Comparison of ENCODE assay signal across 9 mouse cellular contexts in the genomic region with DNA sequence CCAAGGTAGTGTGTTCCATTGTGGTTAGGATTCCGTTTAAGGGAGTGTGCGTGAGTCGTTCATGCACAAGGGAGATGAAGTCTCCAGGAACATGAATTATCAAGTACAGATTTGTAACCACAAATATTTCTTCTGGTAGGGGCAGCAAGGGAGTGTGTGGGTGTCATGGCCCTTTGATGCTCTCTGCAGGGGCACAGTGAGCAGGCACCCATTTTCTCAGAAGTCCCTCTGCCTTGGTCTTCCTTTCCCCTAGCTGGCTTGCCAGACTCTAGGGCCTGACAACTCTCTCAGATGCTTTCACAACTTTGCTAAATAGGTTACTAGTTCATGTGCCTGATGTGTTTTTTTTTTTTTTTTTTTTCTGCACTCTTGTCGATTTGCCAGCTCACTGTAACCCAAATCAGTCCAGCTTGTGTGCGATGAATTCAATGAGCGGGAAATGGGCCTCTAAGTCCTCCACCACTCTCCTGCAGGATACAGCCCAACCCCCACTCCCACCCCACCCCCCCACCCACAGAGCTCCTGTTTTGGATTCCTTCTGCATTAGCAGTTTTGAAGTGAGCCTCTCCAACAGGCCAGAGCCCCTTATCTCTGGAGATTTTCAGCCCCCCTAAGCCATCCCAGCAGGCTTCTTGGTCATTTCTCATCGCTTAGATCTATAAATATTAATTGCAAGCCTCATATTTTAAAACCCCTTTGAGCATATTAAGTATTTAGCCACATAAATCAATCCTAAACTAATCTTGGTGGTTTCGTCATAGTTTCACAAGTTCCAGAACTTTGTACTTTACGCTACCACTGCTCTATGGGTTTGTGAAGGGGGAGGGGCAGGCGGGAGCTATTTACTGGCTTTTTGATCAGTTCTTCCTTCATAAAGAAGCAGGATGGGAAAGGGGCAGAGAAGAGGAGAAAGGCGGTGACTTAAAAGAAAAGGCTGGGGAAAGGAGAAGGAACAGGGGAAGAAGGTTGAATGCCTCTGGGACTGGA.
DNase-seq lines count a peak whose midpoint lies in the region; ATAC-seq and TF ChIP-seq lines count a peak whose summit lies in the region.
"Had no signal": no experiment of that assay in that cellular context is flagged by ENCODE, and none has a peak within 500 bp of the region (broad histone marks: within the 10 kb centered on the region; RNA-seq: fewer than 3 reads in every experiment).

No protein-coding gene starts in this region.

- no peak overlapping the region for H3K9ac ChIP-seq in lung, postnatal 0 days (replicated peaks; ENCODE audit: low read depth)

- TF ChIP-seq EP300 in lung, postnatal 0 days (IDR thresholded peaks at IDR 0.05) = no peak

- no peaks in the 10 kb centered on the region for H3K27me3 ChIP-seq in lung, postnatal 0 days (replicated peaks; ENCODE audit: insufficient read depth, low read length)

- peak; percentile 54 for ATAC-seq in lung, postnatal 0 days

- DNase-seq in adrenal gland, adult 2 months = peak; percentile 7
- no peak for DNase-seq in adrenal gland, adult 18-20 months (ENCODE audit: low spot score in 2 of 2)
- peak; percentile 60 for DNase-seq in lung, postnatal 0 days (ENCODE audit: low spot score)
- no peak for DNase-seq in lung, adult 2 months
- peak; percentile 66 for DNase-seq in kidney, postnatal 10 days
- DNase-seq in skeletal muscle tissue, adult 2 months (ENCODE audit: low read depth, low spot score) = peak; percentile 4
- no peak for DNase-seq in ovary, postnatal 36 days (ENCODE audit: low spot score)
- no peak for DNase-seq in testis, postnatal 14 days (ENCODE audit: low spot score)
- DNase-seq: heart, postnatal 14 days had no signal

- 0 out of 2 replicates have a peak overlapping the region, but pooled peaks have one; percentile 43 for H3K27ac ChIP-seq in lung, postnatal 0 days (ENCODE audit: low read length)

- TF ChIP-seq POLR2A in lung, adult 2 months (IDR thresholded peaks at IDR 0.05; ENCODE audit: borderline replicate concordance, extremely low read depth, low read depth, low read length) = no peak

- no peak for TF ChIP-seq CTCF in lung, postnatal 0 days (IDR thresholded peaks at IDR 0.05)
- TF ChIP-seq CTCF in lung, adult 2 months (IDR thresholded peaks at IDR 0.05; ENCODE audit: insufficient read depth, low read length) = no peak

- H3K4me3 ChIP-seq in lung, postnatal 0 days (ENCODE audit: low read depth, low read length) = no peak overlapping the region
- H3K4me3 ChIP-seq in lung, adult 2 months (replicated peaks; ENCODE audit: extremely low read depth, low read depth, low read length) = no peak overlapping the region

- no peak overlapping the region for H3K4me2 ChIP-seq in lung, postnatal 0 days (replicated peaks; ENCODE audit: low read depth, low read length)

- H3K4me1 ChIP-seq in lung, postnatal 0 days (ENCODE audit: insufficient read depth, low read depth, low read length) = no peaks in the 10 kb centered on the region
- H3K4me1 ChIP-seq in lung, adult 2 months (ENCODE audit: control insufficient read depth, insufficient read depth, low read length) = no peaks in the 10 kb centered on the region

- H3K36me3 ChIP-seq in lung, postnatal 0 days (ENCODE audit: insufficient read depth, low read length) = no peaks in the 10 kb centered on the region

- 51% methylated on average over 11 of the region's 11 CpGs for WGBS in lung, postnatal 0 days
- WGBS in lung, adult 2 months = 62% methylated on average over 11 of the region's 11 CpGs

- H3K9me3 ChIP-seq in lung, postnatal 0 days (ENCODE audit: low read length) = no peaks in the 10 kb centered on the region

Comparison
In these comparisons a context has a peak if more than half of its experiments do, and no peak if none do; other contexts are left out.
1. DNase-seq: peak in adrenal gland, adult 2 months (single experiment), lung, postnatal 0 days (single experiment), kidney, postnatal 10 days (single experiment) and skeletal muscle tissue, adult 2 months (single experiment); none in adrenal gland, adult 18-20 months (0 of 2), lung, adult 2 months (single experiment), ovary, postnatal 36 days (single experiment) and testis, postnatal 14 days (single experiment).